Mouse (Mus musculus): Measurements from ENCODE around the gene Relch. TPM values are rescaled to one million over a fixed set of nuclear protein-coding genes. Genes with fewer than 3 reads are reported as not detected.
A peak's percentile ranks its signal among the peaks of the same experiment; 100 is the strongest.

Relch gene
- total RNA-seq, 1 experiment: 40.1 TPM

- Histone ChIP-seq H3K9me3 (ENCODE audit: control insufficient read depth, insufficient read depth, low read depth, low read length) (no peaks in the 10 kb centered on the region), H3K9ac (ENCODE audit: insufficient read depth, low read depth, low read length, poor library complexity, severe bottlenecking) (no peak overlapping the region), H3K4me3 (ENCODE audit: insufficient read depth in 1 of 2, low read depth in 1 of 2, low read length in 2 of 2, poor library complexity in 1 of 2, severe bottlenecking in 1 of 2) (no peak overlapping the region), H3K27ac (ENCODE audit: insufficient read depth, low read depth, low read length, poor library complexity, severe bottlenecking) (no peak overlapping the region), H3K36me3 (ENCODE audit: control insufficient read depth, insufficient read depth, low read length, poor library complexity, severe bottlenecking) (no peaks in the 10 kb centered on the region), H3K4me1 (ENCODE audit: control insufficient read depth in 2 of 2, insufficient read depth in 2 of 2, low read length in 2 of 2, poor library complexity in 1 of 2) (peaks cover 0 to 4% of the 10 kb centered on the region in 2 experiments; a peak in 1 of 4 replicates)
- TF ChIP-seq ZNF384 (IDR thresholded peaks at IDR 0.05; ENCODE audit: low read depth, low read length): peak; percentile 58; the same call in 1 of the 2 replicates
- TF ChIP-seq HCFC1 (IDR thresholded peaks at IDR 0.05; ENCODE audit: borderline replicate concordance, insufficient read depth, low read length): no peak
- in situ Hi-C loops (cut with MboI; ENCODE audit: low sequenced_read_pairs in 2 of 2, unreplicated experiment in 2 of 2): no loop called here
- no peak for DNase-seq (ENCODE audit: low read depth, low spot score)
These were observed 6.0 kb downstream of the Relch start for GRCm38 (mm10) chr1:105669700-105670099.

- H3K4me1 ChIP-seq (ENCODE audit: control insufficient read depth in 2 of 2, insufficient read depth in 2 of 2, low read length in 2 of 2, poor library complexity in 1 of 2): no peaks in the 10 kb centered on the region
- no peak overlapping the region for H3K27ac ChIP-seq (ENCODE audit: insufficient read depth, low read depth, low read length, poor library complexity, severe bottlenecking)
- H3K9me3 ChIP-seq (ENCODE audit: control insufficient read depth, insufficient read depth, low read depth, low read length): no peaks in the 10 kb centered on the region
- in situ Hi-C loops (cut with MboI; ENCODE audit: low sequenced_read_pairs in 2 of 2, unreplicated experiment in 2 of 2): no loop called here
- no peaks in the 10 kb centered on the region for H3K36me3 ChIP-seq (ENCODE audit: control insufficient read depth, insufficient read depth, low read length, poor library complexity, severe bottlenecking)
- DNase-seq (ENCODE audit: low read depth, low spot score): no peak
- TF ChIP-seq CHD2 (IDR thresholded peaks at IDR 0.05; ENCODE audit: low read depth, low read length): no peak
- TF ChIP-seq ZNF384 (IDR thresholded peaks at IDR 0.05; ENCODE audit: low read depth, low read length): no peak
- H3K4me3 ChIP-seq (ENCODE audit: insufficient read depth in 1 of 2, low read depth in 1 of 2, low read length in 2 of 2, poor library complexity in 1 of 2, severe bottlenecking in 1 of 2): no peak overlapping the region
- no peak overlapping the region for H3K9ac ChIP-seq (ENCODE audit: insufficient read depth, low read depth, low read length, poor library complexity, severe bottlenecking)
These were observed 11.1 kb downstream of the Relch start for GRCm38 (mm10) chr1:105674763-105675162.

- in situ Hi-C loops (cut with MboI; ENCODE audit: low sequenced_read_pairs in 2 of 2, unreplicated experiment in 2 of 2): no loop called here
- H3K9me3 ChIP-seq (ENCODE audit: control insufficient read depth, insufficient read depth, low read depth, low read length): no peaks in the 10 kb centered on the region
- H3K9ac ChIP-seq (ENCODE audit: insufficient read depth, low read depth, low read length, poor library complexity, severe bottlenecking): no peak overlapping the region
- TF ChIP-seq CHD2 (IDR thresholded peaks at IDR 0.05; ENCODE audit: low read depth, low read length) (no peak), ZNF384 (IDR thresholded peaks at IDR 0.05; ENCODE audit: low read depth, low read length) (no peak), HCFC1 (IDR thresholded peaks at IDR 0.05; ENCODE audit: borderline replicate concordance, insufficient read depth, low read length) (no peak), ZC3H11A (IDR thresholded peaks at IDR 0.05; ENCODE audit: borderline replicate concordance, low read depth, low read length) (0 out of 2 replicates have a peak, but pooled peaks have one; percentile 26), MAFK (IDR thresholded peaks at IDR 0.05; ENCODE audit: insufficient read depth, low read depth, low read length) (no peak)
- DNase-seq (ENCODE audit: low read depth, low spot score): peak; percentile 13
- H3K4me3 ChIP-seq (ENCODE audit: insufficient read depth in 1 of 2, low read depth in 1 of 2, low read length in 2 of 2, poor library complexity in 1 of 2, severe bottlenecking in 1 of 2): no peak overlapping the region
- H3K4me1 ChIP-seq (ENCODE audit: control insufficient read depth in 2 of 2, insufficient read depth in 2 of 2, low read length in 2 of 2, poor library complexity in 1 of 2): no peaks in the 10 kb centered on the region
- no peaks in the 10 kb centered on the region for H3K36me3 ChIP-seq (ENCODE audit: control insufficient read depth, insufficient read depth, low read length, poor library complexity, severe bottlenecking)
- H3K27ac ChIP-seq (ENCODE audit: insufficient read depth, low read depth, low read length, poor library complexity, severe bottlenecking): no peak overlapping the region
These were observed 16.9 kb downstream of the Relch start for GRCm38 (mm10) chr1:105680587-105680986.

GRCm38 (mm10) chr1:105685501-105685900, 21.8 kb downstream of the Relch start:
- Histone ChIP-seq H3K4me3 (ENCODE audit: insufficient read depth in 1 of 2, low read depth in 1 of 2, low read length in 2 of 2, poor library complexity in 1 of 2, severe bottlenecking in 1 of 2) (no peak overlapping the region), H3K9ac (ENCODE audit: insufficient read depth, low read depth, low read length, poor library complexity, severe bottlenecking) (no peak overlapping the region), H3K4me1 (ENCODE audit: control insufficient read depth in 2 of 2, insufficient read depth in 2 of 2, low read length in 2 of 2, poor library complexity in 1 of 2) (no peaks in the 10 kb centered on the region), H3K27ac (ENCODE audit: insufficient read depth, low read depth, low read length, poor library complexity, severe bottlenecking) (no peak overlapping the region), H3K9me3 (ENCODE audit: control insufficient read depth, insufficient read depth, low read depth, low read length) (no peaks in the 10 kb centered on the region), H3K36me3 (ENCODE audit: control insufficient read depth, insufficient read depth, low read length, poor library complexity, severe bottlenecking) (no peaks in the 10 kb centered on the region)
- in situ Hi-C loops (cut with MboI; ENCODE audit: low sequenced_read_pairs in 2 of 2, unreplicated experiment in 2 of 2): no loop called here
- TF ChIP-seq ZNF384 (IDR thresholded peaks at IDR 0.05; ENCODE audit: low read depth, low read length): no peak
- TF ChIP-seq ZC3H11A (IDR thresholded peaks at IDR 0.05; ENCODE audit: borderline replicate concordance, low read depth, low read length): no peak
- TF ChIP-seq CHD2 (IDR thresholded peaks at IDR 0.05; ENCODE audit: low read depth, low read length): no peak
- no peak for DNase-seq (ENCODE audit: low read depth, low spot score)

GRCm38 (mm10) chr1:105695581-105695980, 31.9 kb downstream of the Relch start:
- no peaks in the 10 kb centered on the region for H3K9me3 ChIP-seq (ENCODE audit: control insufficient read depth, insufficient read depth, low read depth, low read length)
- H3K4me3 ChIP-seq (ENCODE audit: insufficient read depth in 1 of 2, low read depth in 1 of 2, low read length in 2 of 2, poor library complexity in 1 of 2, severe bottlenecking in 1 of 2): no peak overlapping the region
- H3K4me1 ChIP-seq (ENCODE audit: control insufficient read depth in 2 of 2, insufficient read depth in 2 of 2, low read length in 2 of 2, poor library complexity in 1 of 2): no peaks in the 10 kb centered on the region
- no peak overlapping the region for H3K9ac ChIP-seq (ENCODE audit: insufficient read depth, low read depth, low read length, poor library complexity, severe bottlenecking)
- in situ Hi-C loops (cut with MboI; ENCODE audit: low sequenced_read_pairs in 2 of 2, unreplicated experiment in 2 of 2): no loop called here
- TF ChIP-seq MAFK (IDR thresholded peaks at IDR 0.05; ENCODE audit: insufficient read depth, low read depth, low read length): no peak
- no peak for TF ChIP-seq ZNF384 (IDR thresholded peaks at IDR 0.05; ENCODE audit: low read depth, low read length)
- TF ChIP-seq CHD2 (IDR thresholded peaks at IDR 0.05; ENCODE audit: low read depth, low read length): no peak
- no peak overlapping the region for H3K27ac ChIP-seq (ENCODE audit: insufficient read depth, low read depth, low read length, poor library complexity, severe bottlenecking)
- no peak for DNase-seq (ENCODE audit: low read depth, low spot score)
- no peaks in the 10 kb centered on the region for H3K36me3 ChIP-seq (ENCODE audit: control insufficient read depth, insufficient read depth, low read length, poor library complexity, severe bottlenecking)

Measured in ES-E14 (cell line).